Mouse (Mus musculus) MEL (cell line): Measurements from ENCODE around the gene Med17.

ENCODE experiments used
- CHD1 ChIP-seq: IDR thresholded peaks from 2 replicates; pipeline ENCODE4 v1.6.1; 2012; ENCODE audit warnings: low read depth, mild to moderate bottlenecking, inconsistent platforms, low read length, improper control_type of control experiment
- CHD2 ChIP-seq: IDR thresholded peaks from 2 replicates; pipeline ENCODE4 v1.6.1; 2011; ENCODE audit warnings: low read length, improper control_type of control experiment
- CTCF ChIP-seq, 3 experiments: IDR thresholded peaks in 2 of 3; conservative IDR thresholded peaks in 1 of 3; 2 replicates each; pipeline ENCODE4 v1.5.1; 2011 to 2012; ENCODE audit warnings: low read length in 3 of 3, low read depth in 2 of 3, mild to moderate bottlenecking in 2 of 3, improper control_type of control experiment in 1 of 3, inconsistent platforms in 1 of 3, mixed read lengths in 1 of 3, moderate library complexity in 1 of 3; ENCODE audit not compliant: control insufficient read depth in 1 of 3, insufficient read depth in 1 of 3, poor library complexity in 1 of 3, severe bottlenecking in 1 of 3
- ELF1 ChIP-seq: IDR thresholded peaks from 2 replicates; pipeline ENCODE4 v1.6.1; 2014; ENCODE audit warnings: low read depth, mild to moderate bottlenecking, inconsistent platforms, low read length, improper control_type of control experiment, moderate library complexity
- HCFC1 ChIP-seq: IDR thresholded peaks from 2 replicates; pipeline ENCODE4 v1.6.1; 2012; ENCODE audit warnings: low read depth, mild to moderate bottlenecking, inconsistent platforms, low read length, improper control_type of control experiment, moderate library complexity
- MAZ ChIP-seq: IDR thresholded peaks from 2 replicates; pipeline ENCODE4 v1.6.1; 2012; ENCODE audit warnings: low read depth, mild to moderate bottlenecking, inconsistent platforms, low read length, improper control_type of control experiment
- MEF2A ChIP-seq: IDR thresholded peaks from 2 replicates; pipeline ENCODE4 v1.6.1; 2014; ENCODE audit warnings: low read depth, mild to moderate bottlenecking, inconsistent platforms, low read length, improper control_type of control experiment; ENCODE audit not compliant: poor library complexity, insufficient replicate concordance, severe bottlenecking; ENCODE audit errors: extremely low read depth
- POLR2A ChIP-seq, 2 experiments: IDR thresholded peaks; 2 replicates each; pipeline ENCODE4 v1.6.1; 2011 to 2012; ENCODE audit warnings: low read length in 2 of 2, mild to moderate bottlenecking in 2 of 2, control low read depth in 1 of 2, improper control_type of control experiment in 1 of 2, low read depth in 1 of 2, moderate library complexity in 1 of 2; ENCODE audit not compliant: control insufficient read depth in 1 of 2, insufficient read depth in 1 of 2, poor library complexity in 1 of 2
- RAD21 ChIP-seq: IDR thresholded peaks from 2 replicates; pipeline ENCODE4 v1.6.1; 2011; ENCODE audit warnings: mild to moderate bottlenecking, low read depth, low read length, improper control_type of control experiment
- SMC3 ChIP-seq: IDR thresholded peaks from 2 replicates; pipeline ENCODE4 v1.6.1; 2011; ENCODE audit warnings: low read depth, low read length, improper control_type of control experiment
- TCF12 ChIP-seq: IDR thresholded peaks from 2 replicates; pipeline ENCODE4 v1.6.1; 2014; ENCODE audit warnings: low read depth, mild to moderate bottlenecking, inconsistent platforms, low read length, improper control_type of control experiment, moderate library complexity
- ZMIZ1 ChIP-seq: IDR thresholded peaks from 2 replicates; pipeline ENCODE4 v1.6.1; 2012; ENCODE audit warnings: low read depth, mild to moderate bottlenecking, inconsistent platforms, low read length, improper control_type of control experiment, moderate library complexity

GRCm38 (mm10) chr9:15280491-15280879 is 754 bp upstream of the Med17 start:
- no peak for TF ChIP-seq CTCF (IDR thresholded peaks at IDR 0.05 in 2 of 3, conservative IDR thresholded peaks at IDR 0.05 in 1 of 3; ENCODE audit: control insufficient read depth in 1 of 3, insufficient read depth in 1 of 3, low read depth in 2 of 3, low read length in 3 of 3, poor library complexity in 1 of 3, severe bottlenecking in 1 of 3)
- no peak; the same call in 1 of the 2 replicates for TF ChIP-seq CHD1
- TF ChIP-seq TCF12: peak; percentile 43; the same call in 1 of the 2 replicates
- no peak; the same call in 1 of the 2 replicates for TF ChIP-seq ELF1
- no peak for TF ChIP-seq CHD2
- no peak for TF ChIP-seq POLR2A (IDR thresholded peaks at IDR 0.05; ENCODE audit: control insufficient read depth in 1 of 2, insufficient read depth in 1 of 2, low read depth in 1 of 2, low read length in 2 of 2, poor library complexity in 1 of 2)
- no peak for TF ChIP-seq ZMIZ1
- no peak for TF ChIP-seq SMC3
- no peak for TF ChIP-seq MAZ
- TF ChIP-seq RAD21: no peak
- no peak for TF ChIP-seq HCFC1
- TF ChIP-seq MEF2A: no peak
